Mouse (Mus musculus) myocyte (in vitro differentiated cells): Measurements from ENCODE around the gene Cobll1. TPM values are rescaled to one million over a fixed set of nuclear protein-coding genes. Genes with fewer than 3 reads are reported as not detected.
"Not testable (repeated sequence)": the region's sequence is repeated elsewhere in the genome, so short reads cannot be mapped to it uniquely, and the experiment has no call there.

Experiments
- H3K27me3 ChIP-seq: one replicate; pipeline ENCODE4 v1.6.1; 2011; ENCODE audit not compliant: control insufficient read depth, insufficient read depth, insufficient read length
- H3K36me3 ChIP-seq: one replicate; pipeline ENCODE4 v1.6.1; 2011; ENCODE audit not compliant: control insufficient read depth, insufficient read depth
- H3K4me2 ChIP-seq: one replicate; pipeline ENCODE4 v1.6.1; 2011; ENCODE audit warnings: low read depth, control low read depth
- H3K4me3 ChIP-seq: one replicate; pipeline ENCODE4 v1.5.1; 2011; ENCODE audit warnings: mild to moderate bottlenecking, control low read depth, moderate library complexity
- H3K79me2 ChIP-seq: one replicate; pipeline ENCODE4 v1.6.1; 2011; ENCODE audit not compliant: control insufficient read depth, insufficient read depth
- H3ac ChIP-seq: one replicate; pipeline ENCODE4 v1.6.1; 2011; ENCODE audit not compliant: control insufficient read depth, insufficient read length
- CEBPB ChIP-seq: IDR thresholded peaks from 2 replicates; pipeline ENCODE4 v1.6.1; 2011; ENCODE audit warnings: mild to moderate bottlenecking, moderate library complexity; ENCODE audit not compliant: poor library complexity, insufficient read depth, severe bottlenecking
- E2F4 ChIP-seq: IDR thresholded peaks from one replicate; pipeline ENCODE4 v1.6.1; 2011; ENCODE audit warnings: mild to moderate bottlenecking, control low read depth, moderate library complexity; ENCODE audit not compliant: insufficient read depth
- MAX ChIP-seq: IDR thresholded peaks from one replicate; pipeline ENCODE4 v1.6.1; 2011; ENCODE audit warnings: low read depth, mild to moderate bottlenecking, control low read depth
- MYOD1 ChIP-seq, 3 experiments: IDR thresholded peaks; one replicate each; pipeline ENCODE4 v1.6.1; 2011; ENCODE audit warnings: control low read depth in 2 of 3, low read depth in 2 of 3, mild to moderate bottlenecking in 2 of 3, moderate library complexity in 1 of 3; ENCODE audit not compliant: insufficient read length in 2 of 3, control insufficient read depth in 1 of 3
- MYOG ChIP-seq, 3 experiments: IDR thresholded peaks; one replicate each; pipeline ENCODE4 v1.6.1; 2011; ENCODE audit warnings: control low read depth in 2 of 3, low read depth in 2 of 3, mild to moderate bottlenecking in 2 of 3; ENCODE audit not compliant: insufficient read length in 2 of 3, control insufficient read depth in 1 of 3, insufficient read depth in 1 of 3
- POLR2A ChIP-seq: IDR thresholded peaks from one replicate; pipeline ENCODE4 v1.6.1; 2011; ENCODE audit warnings: low read depth, mild to moderate bottlenecking, control low read depth, moderate library complexity; ENCODE audit not compliant: insufficient read length
- POLR2AphosphoS2 ChIP-seq: IDR thresholded peaks from one replicate; pipeline ENCODE4 v1.6.1; 2011; ENCODE audit warnings: low read depth, control low read depth; ENCODE audit not compliant: insufficient read length
- REST ChIP-seq: IDR thresholded peaks from one replicate; pipeline ENCODE4 v1.6.1; 2011; ENCODE audit warnings: mild to moderate bottlenecking, control low read depth, moderate library complexity; ENCODE audit not compliant: insufficient read depth, insufficient read length
- SRF ChIP-seq: IDR thresholded peaks from one replicate; pipeline ENCODE4 v1.6.1; 2011; ENCODE audit warnings: low read depth; ENCODE audit not compliant: control insufficient read depth, insufficient read length
- TCF12 ChIP-seq: IDR thresholded peaks from one replicate; pipeline ENCODE4 v1.6.1; 2011; ENCODE audit warnings: mild to moderate bottlenecking, control low read depth; ENCODE audit not compliant: poor library complexity, insufficient read depth, severe bottlenecking
- TCF3 ChIP-seq: IDR thresholded peaks from one replicate; pipeline ENCODE4 v1.6.1; 2011; ENCODE audit warnings: low read depth, control low read depth; ENCODE audit not compliant: insufficient read length
- USF1 ChIP-seq: IDR thresholded peaks from one replicate; pipeline ENCODE4 v1.6.1; 2011; ENCODE audit warnings: low read depth, mild to moderate bottlenecking, control low read depth, moderate library complexity
- polyA plus RNA-seq: library from polyadenylated mRNA; unstranded; fragments of >200 nt; fragmentation: generic; extraction: Trizol; gene quantifications from one replicate; pipeline ENCODE4 v1.2.1, GENCODE M21; 2012; ENCODE audit warnings: missing spikeins

Cobll1 gene
- polyA plus RNA-seq, 1 experiment = 2.4 TPM

- TF ChIP-seq TCF12 = no peak
- TF ChIP-seq MYOG (IDR thresholded peaks at IDR 0.05; ENCODE audit: control insufficient read depth in 1 of 3, insufficient read depth in 1 of 3, insufficient read length in 2 of 3, low read depth in 2 of 3) = no peak
- no peak for TF ChIP-seq USF1
- TF ChIP-seq REST = no peak
- TF ChIP-seq SRF = no peak
- TF ChIP-seq POLR2A = no peak
- TF ChIP-seq MYOD1 (IDR thresholded peaks at IDR 0.05; ENCODE audit: control insufficient read depth in 1 of 3, insufficient read length in 2 of 3, low read depth in 2 of 3) = no peak
- TF ChIP-seq E2F4 = no peak
- no peak for TF ChIP-seq POLR2AphosphoS2
- no peak for TF ChIP-seq MAX
- TF ChIP-seq CEBPB = no peak
- no peak for TF ChIP-seq TCF3
- Histone ChIP-seq H3K36me3 (no peaks in the 10 kb centered on the region), H3ac (no peak overlapping the region), H3K79me2 (no peaks in the 10 kb centered on the region), H3K27me3 (no peaks in the 10 kb centered on the region), H3K4me2 (no peak overlapping the region), H3K4me3 (no peak overlapping the region)
Measured at GRCm38 (mm10) chr2:65262251-65262650, 23.0 kb upstream of the Cobll1 start.

- not testable (repeated sequence) for H3K4me3 ChIP-seq, H3K27me3 ChIP-seq, H3ac ChIP-seq
Measured at GRCm38 (mm10) chr2:65260828-65261227, 21.6 kb upstream of the Cobll1 start.

GRCm38 (mm10) chr2:65260400-65260799 is 21.2 kb upstream of the Cobll1 start:
- Histone ChIP-seq H3K79me2 (no peaks in the 10 kb centered on the region), H3K27me3 (no peaks in the 10 kb centered on the region), H3K36me3 (no peaks in the 10 kb centered on the region), H3ac (no peak overlapping the region), H3K4me2 (no peak overlapping the region), H3K4me3 (no peak overlapping the region)
- TF ChIP-seq MAX (no peak), SRF (no peak), MYOD1 (IDR thresholded peaks at IDR 0.05; ENCODE audit: control insufficient read depth in 1 of 3, insufficient read length in 2 of 3, low read depth in 2 of 3) (no peak), MYOG (IDR thresholded peaks at IDR 0.05; ENCODE audit: control insufficient read depth in 1 of 3, insufficient read depth in 1 of 3, insufficient read length in 2 of 3, low read depth in 2 of 3) (no peak), E2F4 (no peak), CEBPB (no peak), USF1 (no peak), POLR2AphosphoS2 (no peak), REST (no peak), POLR2A (no peak), TCF12 (no peak), TCF3 (no peak)

More at GRCm38 (mm10) chr2:65260828-65261227, 21.6 kb upstream of the Cobll1 start:
- H3K4me2 ChIP-seq, H3K79me2 ChIP-seq, H3K36me3 ChIP-seq: not testable (repeated sequence)

- H3K4me2 ChIP-seq = no peak overlapping the region
- no peaks in the 10 kb centered on the region for H3K36me3 ChIP-seq
- TF ChIP-seq SRF = no peak
- TF ChIP-seq USF1 = no peak
- TF ChIP-seq CEBPB = no peak
- no peak for TF ChIP-seq MAX
- no peak for TF ChIP-seq E2F4
- TF ChIP-seq POLR2AphosphoS2 = no peak
- TF ChIP-seq REST = no peak
- no peak for TF ChIP-seq TCF12
- no peak for TF ChIP-seq MYOG (IDR thresholded peaks at IDR 0.05; ENCODE audit: control insufficient read depth in 1 of 3, insufficient read depth in 1 of 3, insufficient read length in 2 of 3, low read depth in 2 of 3)
- TF ChIP-seq POLR2A = no peak
- TF ChIP-seq TCF3 = no peak
- no peak for TF ChIP-seq MYOD1 (IDR thresholded peaks at IDR 0.05; ENCODE audit: control insufficient read depth in 1 of 3, insufficient read length in 2 of 3, low read depth in 2 of 3)
- H3K79me2 ChIP-seq = no peaks in the 10 kb centered on the region
- no peak overlapping the region for H3K4me3 ChIP-seq
- no peak overlapping the region for H3ac ChIP-seq
- H3K27me3 ChIP-seq = no peaks in the 10 kb centered on the region
Measured at GRCm38 (mm10) chr2:65257446-65257845, 18.2 kb upstream of the Cobll1 start.

GRCm38 (mm10) chr2:65256494-65257254 is 17.5 kb upstream of the Cobll1 start:
- Histone ChIP-seq H3K27me3 (no peaks in the 10 kb centered on the region), H3K4me2 (no peak overlapping the region), H3K79me2 (no peaks in the 10 kb centered on the region), H3ac (no peak overlapping the region), H3K36me3 (no peaks in the 10 kb centered on the region), H3K4me3 (no peak overlapping the region)
- TF ChIP-seq SRF = no peak
- no peak for TF ChIP-seq POLR2A
- TF ChIP-seq E2F4 = no peak
- no peak for TF ChIP-seq MAX
- TF ChIP-seq REST = no peak
- TF ChIP-seq USF1 = no peak
- no peak for TF ChIP-seq MYOG (IDR thresholded peaks at IDR 0.05; ENCODE audit: control insufficient read depth in 1 of 3, insufficient read depth in 1 of 3, insufficient read length in 2 of 3, low read depth in 2 of 3)
- TF ChIP-seq CEBPB = no peak
- no peak for TF ChIP-seq TCF3
- no peak for TF ChIP-seq POLR2AphosphoS2
- TF ChIP-seq MYOD1 (IDR thresholded peaks at IDR 0.05; ENCODE audit: control insufficient read depth in 1 of 3, insufficient read length in 2 of 3, low read depth in 2 of 3) = no peak
- TF ChIP-seq TCF12 = no peak
